Mouse (Mus musculus): ENCODE measurements at regions not wholly inside any gene's neighbourhood (a gene's known extent, or its start where the extent isn't known, plus 50 kb on each side); places are given as distances from the start of the nearest gene placed in this dataset.

GRCm38 (mm10) chr1:113384888-113385430, 1520.2 kb upstream of the Dsel start:
- Histone ChIP-seq H3K36me3 (replicated peaks) (no peaks in the 10 kb centered on the region), H3K4me1 (no peaks in the 10 kb centered on the region), H3K4me3 (no peak overlapping the region), H3K9ac (no peak overlapping the region), H3K27me3 (replicated peaks) (no peaks in the 10 kb centered on the region), H3K27ac (no peak overlapping the region), H3K4me2 (no peak overlapping the region), H3K9me3 (no peaks in the 10 kb centered on the region)
- ATAC-seq (replicated peaks): peak; percentile 86
- 34% methylated on average over 6 of the region's 6 CpGs for WGBS

- no peak for ATAC-seq (replicated peaks)
- no peaks in the 10 kb centered on the region for H3K36me3 ChIP-seq (replicated peaks)
- no peak overlapping the region for H3K9ac ChIP-seq
- no peak overlapping the region for H3K4me3 ChIP-seq
- no peaks in the 10 kb centered on the region for H3K9me3 ChIP-seq
- H3K4me2 ChIP-seq: no peak overlapping the region
- H3K27me3 ChIP-seq (replicated peaks): no peaks in the 10 kb centered on the region
- 92% methylated on average over 2 of the region's 2 CpGs for WGBS
- H3K27ac ChIP-seq: no peak overlapping the region
- H3K4me1 ChIP-seq: no peaks in the 10 kb centered on the region
These were observed 1519.0 kb upstream of the Dsel start for GRCm38 (mm10) chr1:113383717-113384116.

GRCm38 (mm10) chr1:113372679-113373078, 1508.0 kb upstream of the Dsel start:
- H3K4me3 ChIP-seq: no peak overlapping the region
- no peak overlapping the region for H3K4me2 ChIP-seq
- no peaks in the 10 kb centered on the region for H3K4me1 ChIP-seq
- 66% methylated on average over 1 of the region's 1 CpGs for WGBS
- H3K9me3 ChIP-seq: no peaks in the 10 kb centered on the region
- H3K27ac ChIP-seq: no peak overlapping the region
- H3K36me3 ChIP-seq (replicated peaks): no peaks in the 10 kb centered on the region
- H3K9ac ChIP-seq: no peak overlapping the region
- ATAC-seq (replicated peaks): no peak
- no peaks in the 10 kb centered on the region for H3K27me3 ChIP-seq (replicated peaks)

GRCm38 (mm10) chr1:113358242-113358641, 1493.5 kb upstream of the Dsel start:
- H3K9ac ChIP-seq: no peak overlapping the region
- H3K4me1 ChIP-seq: no peaks in the 10 kb centered on the region
- no peak overlapping the region for H3K27ac ChIP-seq
- WGBS: 17% methylated on average over 4 of the region's 4 CpGs
- no peaks in the 10 kb centered on the region for H3K9me3 ChIP-seq
- no peak overlapping the region for H3K4me3 ChIP-seq
- ATAC-seq (replicated peaks): peak; percentile 85
- H3K36me3 ChIP-seq (replicated peaks): no peaks in the 10 kb centered on the region
- no peak overlapping the region for H3K4me2 ChIP-seq
- H3K27me3 ChIP-seq (replicated peaks): no peaks in the 10 kb centered on the region

- no peak for ATAC-seq (replicated peaks)
- H3K4me1 ChIP-seq: no peaks in the 10 kb centered on the region
- H3K27me3 ChIP-seq (replicated peaks): no peaks in the 10 kb centered on the region
- no peak overlapping the region for H3K4me3 ChIP-seq
- no peak overlapping the region for H3K4me2 ChIP-seq
- no peak overlapping the region for H3K9ac ChIP-seq
- H3K27ac ChIP-seq: no peak overlapping the region
- WGBS: 89% methylated on average over 2 of the region's 2 CpGs
- H3K36me3 ChIP-seq (replicated peaks): no peaks in the 10 kb centered on the region
- H3K9me3 ChIP-seq: no peaks in the 10 kb centered on the region
These were observed 1443.3 kb upstream of the Dsel start for GRCm38 (mm10) chr1:113308037-113308436.

- no peak for ATAC-seq (replicated peaks)
- Histone ChIP-seq H3K27ac (no peak overlapping the region), H3K9ac (no peak overlapping the region), H3K9me3 (no peaks in the 10 kb centered on the region), H3K4me1 (no peaks in the 10 kb centered on the region), H3K36me3 (replicated peaks) (no peaks in the 10 kb centered on the region), H3K4me2 (no peak overlapping the region), H3K4me3 (no peak overlapping the region), H3K27me3 (replicated peaks) (no peaks in the 10 kb centered on the region)
- WGBS: 76% methylated on average over 3 of the region's 3 CpGs
These were observed 1433.1 kb upstream of the Dsel start for GRCm38 (mm10) chr1:113297807-113298206.

GRCm38 (mm10) chr1:113288242-113288641, 1423.5 kb upstream of the Dsel start:
- H3K4me3 ChIP-seq: no peak overlapping the region
- H3K27ac ChIP-seq: no peak overlapping the region
- no peaks in the 10 kb centered on the region for H3K9me3 ChIP-seq
- no peaks in the 10 kb centered on the region for H3K36me3 ChIP-seq (replicated peaks)
- H3K4me2 ChIP-seq: no peak overlapping the region
- no peaks in the 10 kb centered on the region for H3K27me3 ChIP-seq (replicated peaks)
- ATAC-seq (replicated peaks): no peak
- no peak overlapping the region for H3K9ac ChIP-seq
- H3K4me1 ChIP-seq: no peaks in the 10 kb centered on the region

- no peak overlapping the region for H3K4me2 ChIP-seq
- no peak overlapping the region for H3K27ac ChIP-seq
- no peaks in the 10 kb centered on the region for H3K36me3 ChIP-seq (replicated peaks)
- no peak for ATAC-seq (replicated peaks)
- H3K4me1 ChIP-seq: no peaks in the 10 kb centered on the region
- no peaks in the 10 kb centered on the region for H3K9me3 ChIP-seq
- no peaks in the 10 kb centered on the region for H3K27me3 ChIP-seq (replicated peaks)
- H3K4me3 ChIP-seq: no peak overlapping the region
- no peak overlapping the region for H3K9ac ChIP-seq
These were observed 1419.4 kb upstream of the Dsel start for GRCm38 (mm10) chr1:113284122-113284521.

- Histone ChIP-seq H3K4me3 (no peak overlapping the region), H3K4me2 (no peak overlapping the region), H3K27me3 (replicated peaks) (no peaks in the 10 kb centered on the region), H3K9ac (no peak overlapping the region), H3K4me1 (no peaks in the 10 kb centered on the region), H3K36me3 (replicated peaks) (no peaks in the 10 kb centered on the region), H3K9me3 (no peaks in the 10 kb centered on the region), H3K27ac (no peak overlapping the region)
- ATAC-seq (replicated peaks): no peak
These were observed 1394.7 kb upstream of the Dsel start for GRCm38 (mm10) chr1:113259421-113259820.

GRCm38 (mm10) chr1:113247325-113247724, 1382.6 kb upstream of the Dsel start:
- no peak for ATAC-seq (replicated peaks)
- no peaks in the 10 kb centered on the region for H3K36me3 ChIP-seq (replicated peaks)
- no peak overlapping the region for H3K27ac ChIP-seq
- 74% methylated on average over 5 of the region's 5 CpGs for WGBS
- H3K4me2 ChIP-seq: no peak overlapping the region
- H3K27me3 ChIP-seq (replicated peaks): no peaks in the 10 kb centered on the region
- H3K9me3 ChIP-seq: no peaks in the 10 kb centered on the region
- no peak overlapping the region for H3K4me3 ChIP-seq
- H3K4me1 ChIP-seq: no peaks in the 10 kb centered on the region
- H3K9ac ChIP-seq: no peak overlapping the region

- Histone ChIP-seq H3K4me1 (no peaks in the 10 kb centered on the region), H3K9ac (no peak overlapping the region), H3K27me3 (replicated peaks) (no peaks in the 10 kb centered on the region), H3K9me3 (no peaks in the 10 kb centered on the region), H3K4me2 (no peak overlapping the region), H3K36me3 (replicated peaks) (no peaks in the 10 kb centered on the region), H3K27ac (no peak overlapping the region), H3K4me3 (no peak overlapping the region)
- 79% methylated on average over 1 of the region's 1 CpGs for WGBS
- ATAC-seq (replicated peaks): no peak
These were observed 1345.4 kb upstream of the Dsel start for GRCm38 (mm10) chr1:113210095-113210494.

- H3K9ac ChIP-seq: no peak overlapping the region
- H3K27me3 ChIP-seq (replicated peaks): no peaks in the 10 kb centered on the region
- no peak overlapping the region for H3K4me2 ChIP-seq
- H3K36me3 ChIP-seq (replicated peaks): no peaks in the 10 kb centered on the region
- H3K4me1 ChIP-seq: no peaks in the 10 kb centered on the region
- no peak overlapping the region for H3K4me3 ChIP-seq
- 98% methylated on average over 1 of the region's 1 CpGs for WGBS
- no peak for ATAC-seq (replicated peaks)
- H3K9me3 ChIP-seq: no peaks in the 10 kb centered on the region
- H3K27ac ChIP-seq: no peak overlapping the region
These were observed 1339.3 kb upstream of the Dsel start for GRCm38 (mm10) chr1:113204019-113204418.

GRCm38 (mm10) chr1:113194116-113194812, 1329.5 kb upstream of the Dsel start:
- H3K36me3 ChIP-seq (replicated peaks): no peaks in the 10 kb centered on the region
- WGBS: 67% methylated on average over 1 of the region's 1 CpGs

More at GRCm38 (mm10) chr1:113194116-113194812, 1329.5 kb upstream of the Dsel start:
- H3K27ac ChIP-seq: no peak overlapping the region
- H3K9ac ChIP-seq: no peak overlapping the region
- no peak overlapping the region for H3K4me3 ChIP-seq
- no peaks in the 10 kb centered on the region for H3K27me3 ChIP-seq (replicated peaks)
- no peaks in the 10 kb centered on the region for H3K4me1 ChIP-seq
- no peak overlapping the region for H3K4me2 ChIP-seq
- no peaks in the 10 kb centered on the region for H3K9me3 ChIP-seq
- ATAC-seq (replicated peaks): no peak
